Mouse (Mus musculus) urinary bladder, postnatal 14 days (tissue): ENCODE measurements at regions not wholly inside any gene's neighbourhood (a gene's known extent, or its start where the extent isn't known, plus 50 kb on each side); places are given as distances from the start of the nearest gene placed in this dataset.

Source experiments
- DNase-seq: peaks from one replicate; pipeline ENCODE4 v3.0.0; 2021; ENCODE audit warnings: low spot score

GRCm38 (mm10) chr13:46116576-46116975, 151.8 kb upstream of the Atxn1 start:
- DNase-seq: no peak

GRCm38 (mm10) chr13:46104971-46105370, 140.2 kb upstream of the Atxn1 start:
- no peak for DNase-seq

- no peak for DNase-seq
Observed at GRCm38 (mm10) chr13:46098621-46099020, 133.8 kb upstream of the Atxn1 start.

- no peak for DNase-seq
Observed at GRCm38 (mm10) chr13:46098131-46098530, 133.3 kb upstream of the Atxn1 start.

- DNase-seq: peak; percentile 11
Observed at GRCm38 (mm10) chr13:46096968-46097367, 132.2 kb upstream of the Atxn1 start.

- no peak for DNase-seq
Observed at GRCm38 (mm10) chr13:46096416-46096815, 131.6 kb upstream of the Atxn1 start.

- DNase-seq: no peak
Observed at GRCm38 (mm10) chr13:46092787-46093186, 128.0 kb upstream of the Atxn1 start.

GRCm38 (mm10) chr13:46091109-46091508, 126.3 kb upstream of the Atxn1 start:
- DNase-seq: no peak

GRCm38 (mm10) chr13:46088237-46088636, 123.4 kb upstream of the Atxn1 start:
- DNase-seq: no peak

- no peak for DNase-seq
Observed at GRCm38 (mm10) chr13:46087663-46088062, 122.9 kb upstream of the Atxn1 start.

- no peak for DNase-seq
Observed at GRCm38 (mm10) chr13:46076879-46077278, 112.1 kb upstream of the Atxn1 start.

GRCm38 (mm10) chr13:46071670-46072069, 106.9 kb upstream of the Atxn1 start:
- DNase-seq: no peak

GRCm38 (mm10) chr13:46069571-46069970, 104.8 kb upstream of the Atxn1 start:
- no peak for DNase-seq

- no peak for DNase-seq
Observed at GRCm38 (mm10) chr13:46062758-46063157, 98.0 kb upstream of the Atxn1 start.

GRCm38 (mm10) chr13:46059870-46060269, 95.1 kb upstream of the Atxn1 start:
- DNase-seq: no peak

- peak; percentile 32 for DNase-seq
Observed at GRCm38 (mm10) chr13:46058862-46059261, 94.1 kb upstream of the Atxn1 start.

- no peak for DNase-seq
Observed at GRCm38 (mm10) chr13:46058341-46058740, 93.5 kb upstream of the Atxn1 start.

GRCm38 (mm10) chr13:46055410-46055809, 90.6 kb upstream of the Atxn1 start:
- no peak for DNase-seq

GRCm38 (mm10) chr13:46043568-46043967, 78.8 kb upstream of the Atxn1 start:
- DNase-seq: peak; percentile 64

GRCm38 (mm10) chr13:46043016-46043415, 78.2 kb upstream of the Atxn1 start:
- DNase-seq: no peak

- DNase-seq: no peak
Observed at GRCm38 (mm10) chr13:46042224-46042623, 77.4 kb upstream of the Atxn1 start.

- DNase-seq: no peak
Observed at GRCm38 (mm10) chr13:46041475-46041874, 76.7 kb upstream of the Atxn1 start.

GRCm38 (mm10) chr13:46040062-46040461, 75.3 kb upstream of the Atxn1 start:
- no peak for DNase-seq

GRCm38 (mm10) chr13:46038441-46039331, 73.9 kb upstream of the Atxn1 start:
- DNase-seq: no peak
